Mouse (Mus musculus) gastrocnemius, adult 2 months (tissue): ENCODE data around the gene Synpo2. TPM values are rescaled to one million over a fixed set of nuclear protein-coding genes. Genes with fewer than 3 reads are reported as not detected.

ENCODE experiments used
- DNase-seq: peaks from one replicate; pipeline ENCODE4 v3.0.0; 2022
- H3K27ac ChIP-seq: fragments of 200-600 bp; 2 replicates; pipeline ENCODE4 v1.8.1; 2022; ENCODE audit warnings: mild to moderate bottlenecking
- H3K4me3 ChIP-seq: fragments of 200-600 bp; 2 replicates; pipeline ENCODE4 v1.8.1; 2022; ENCODE audit warnings: mild to moderate bottlenecking, moderate library complexity
- CTCF ChIP-seq: fragments of 200-600 bp; IDR thresholded peaks from 2 replicates; pipeline ENCODE4 v1.8.1; 2022; ENCODE audit warnings: antibody characterized with exemption, mild to moderate bottlenecking, moderate library complexity
- intact Hi-C: fragments of 180-260 bp; cut with DNase I; formaldehyde crosslinking; loops from one replicate; pipeline ENCODE4 v1.15.1; 2025
- total RNA-seq, 2 experiments: library from RNA; stranded (reverse); gene quantifications; 2 replicates each; pipeline ENCODE4 v1.2.3; 2021

Gene Synpo2
- total RNA-seq, 2 experiments from 2014 or later: 209 to 273 TPM

- no peak for DNase-seq
- intact Hi-C loops: no loop called here
- Histone ChIP-seq H3K27ac (no peak overlapping the region), H3K4me3 (no peak overlapping the region)
- TF ChIP-seq CTCF: no peak
Measured at GRCm38 (mm10) chr3:123065466-123065865, 170.5 kb downstream of the Synpo2 start.

- DNase-seq: no peak
- Histone ChIP-seq H3K4me3 (no peak overlapping the region), H3K27ac (no peak overlapping the region; the same call in 1 of the 2 replicates)
- TF ChIP-seq CTCF: no peak
- intact Hi-C loops: no loop called here
Measured at GRCm38 (mm10) chr3:123064186-123064585, 171.8 kb downstream of the Synpo2 start.

GRCm38 (mm10) chr3:123061931-123062330 lies 174.0 kb downstream of the Synpo2 start:
- Histone ChIP-seq H3K4me3 (no peak overlapping the region), H3K27ac (no peak overlapping the region)
- DNase-seq: no peak
- intact Hi-C loops: no loop called here
- TF ChIP-seq CTCF: no peak

- intact Hi-C loops: no loop called here
- no peak for DNase-seq
- Histone ChIP-seq H3K27ac (no peak overlapping the region), H3K4me3 (no peak overlapping the region)
- no peak for TF ChIP-seq CTCF
Measured at GRCm38 (mm10) chr3:123058832-123059231, 177.1 kb downstream of the Synpo2 start.

GRCm38 (mm10) chr3:123054178-123054577 lies 181.8 kb downstream of the Synpo2 start:
- DNase-seq: no peak
- intact Hi-C loops: no loop called here
- no peak overlapping the region for H3K27ac ChIP-seq

GRCm38 (mm10) chr3:123053192-123053938 lies 182.6 kb downstream of the Synpo2 start:
- H3K27ac ChIP-seq: no peak overlapping the region
- no peak for TF ChIP-seq CTCF
- no peak for DNase-seq
- H3K4me3 ChIP-seq: no peak overlapping the region
- intact Hi-C loops: no loop called here

More at GRCm38 (mm10) chr3:123054178-123054577, 181.8 kb downstream of the Synpo2 start:
- TF ChIP-seq CTCF: no peak
- H3K4me3 ChIP-seq: no peak overlapping the region

- no peak for TF ChIP-seq CTCF
- H3K27ac ChIP-seq: no peak overlapping the region
- intact Hi-C loops: no loop called here
- no peak for DNase-seq
- no peak overlapping the region for H3K4me3 ChIP-seq
Measured at GRCm38 (mm10) chr3:123042308-123042707, 193.6 kb downstream of the Synpo2 start.

- DNase-seq: no peak
- Histone ChIP-seq H3K27ac (peak within 1 kb of the TSS; percentile 66), H3K4me3 (peak within 1 kb of the TSS; percentile 40)
- intact Hi-C loops: loop anchor here (5.0 kb wide), 2 partner anchors 38 to 53 kb away; no protein-coding TSS in a partner anchor
- no peak for TF ChIP-seq CTCF
Measured at GRCm38 (mm10) chr3:123034752-123035151, 201.2 kb downstream of the Synpo2 start, which contains the start of gene Myoz2. Gene Myoz2, minus strand, starts transcription at chr3:123035015.

- intact Hi-C loops: no loop called here
- no peak for DNase-seq
- H3K27ac ChIP-seq: peak overlapping the region; percentile 66
- no peak for TF ChIP-seq CTCF
- H3K4me3 ChIP-seq: peak overlapping the region; percentile 40
Measured at GRCm38 (mm10) chr3:123033804-123034203, 202.1 kb downstream of the Synpo2 start.

Other genes with a start within 250 kb of the Synpo2 start
- gene Myoz2, start 201.1 kb downstream of the Synpo2 start, total RNA-seq: 100 to 1,000 TPM; 281 to 748 TPM
- 1 to 10 TPM; 5.2 to 9.8 TPM for gene Sec24d, start 31.3 kb upstream of the Synpo2 start, total RNA-seq
- gene Mettl14, start 150.0 kb upstream of the Synpo2 start, total RNA-seq: 10 to 100 TPM in 1 of 2 experiments, 1 to 10 TPM in 1; 9.0 to 12.7 TPM
- gene Prss12, start 210.8 kb upstream of the Synpo2 start, total RNA-seq: under 1 TPM; 0.36 to 0.73 TPM